Mouse (Mus musculus) urinary bladder, postnatal 4 days (tissue): ENCODE data around the gene Tirap.
"Not testable (repeated sequence)": the region's sequence is repeated elsewhere in the genome, so short reads cannot be mapped to it uniquely, and the experiment has no call there.

Experiments
- DNase-seq, 2 experiments: peaks; one replicate each; pipeline ENCODE4 v3.0.0; 2021 to 2022; ENCODE audit warnings: low spot score in 2 of 2

The Tirap gene

DNA sequence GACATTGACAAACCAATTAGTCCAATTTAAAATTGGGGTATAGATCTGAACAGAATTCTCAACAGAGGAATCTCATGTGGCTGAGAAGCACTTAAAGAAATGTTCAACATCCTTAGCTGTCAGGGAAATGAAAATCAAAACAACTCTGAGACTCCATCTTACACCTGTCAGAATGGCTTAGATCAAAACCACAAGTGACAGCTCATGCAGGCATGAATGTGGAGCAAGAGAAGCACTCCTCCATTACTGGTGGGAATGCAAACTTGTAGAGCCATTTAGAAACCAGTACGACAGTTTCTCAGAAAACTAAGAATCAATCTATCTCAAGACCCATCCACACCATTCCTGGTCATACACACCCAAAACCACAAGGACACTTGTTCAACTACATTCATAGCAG lies 47.2 kb downstream of the Tirap start:
- DNase-seq: no peak

DNA sequence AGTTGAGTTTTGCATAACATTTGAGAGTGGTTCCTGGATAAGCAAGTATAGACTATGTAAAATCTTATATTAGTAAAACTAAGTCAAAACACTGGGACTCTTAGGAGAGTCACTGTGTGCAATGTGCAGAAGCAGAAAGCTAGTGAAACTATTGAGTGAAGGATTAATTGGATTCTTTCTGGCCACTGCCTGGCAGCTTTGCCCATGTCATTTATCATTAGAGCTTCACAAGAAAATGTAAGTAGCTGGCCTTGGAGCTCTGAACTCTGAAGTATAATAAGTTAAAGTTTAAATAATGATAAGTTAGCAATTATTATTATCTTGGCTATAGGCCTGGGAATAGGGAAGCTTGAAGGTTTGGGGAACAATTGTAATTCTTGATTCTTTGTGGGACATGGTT lies 51.3 kb downstream of the Tirap start:
- DNase-seq: not testable (repeated sequence)

DNA sequence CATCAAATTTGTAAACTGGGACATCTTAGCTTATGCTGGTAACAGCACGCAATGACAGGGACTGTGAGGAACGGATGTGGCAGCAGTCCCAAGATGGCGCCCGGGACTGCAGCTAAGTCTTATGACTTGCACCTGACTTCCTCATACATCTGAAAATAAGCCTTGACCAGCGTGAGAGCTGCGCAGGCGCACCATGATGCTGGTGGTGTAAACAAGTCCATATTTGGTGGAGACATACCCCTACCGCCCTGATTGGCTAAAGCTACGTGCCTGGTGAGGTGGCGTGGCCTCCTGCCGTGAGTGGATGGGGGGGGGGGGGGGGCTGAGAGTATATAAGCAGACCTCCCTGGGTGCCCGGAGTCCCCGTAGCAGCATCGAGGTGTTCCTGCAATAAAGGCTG lies 52.8 kb downstream of the Tirap start:
- DNase-seq: not testable (repeated sequence)

GRCm38 (mm10) chr9:35145829-35146228 lies 54.3 kb downstream of the Tirap start:
- no peak for DNase-seq

GRCm38 (mm10) chr9:35145118-35145517 lies 55.0 kb downstream of the Tirap start:
- DNase-seq: no peak

GRCm38 (mm10) chr9:35142221-35142620 lies 57.9 kb downstream of the Tirap start:
- DNase-seq: no peak

DNA sequence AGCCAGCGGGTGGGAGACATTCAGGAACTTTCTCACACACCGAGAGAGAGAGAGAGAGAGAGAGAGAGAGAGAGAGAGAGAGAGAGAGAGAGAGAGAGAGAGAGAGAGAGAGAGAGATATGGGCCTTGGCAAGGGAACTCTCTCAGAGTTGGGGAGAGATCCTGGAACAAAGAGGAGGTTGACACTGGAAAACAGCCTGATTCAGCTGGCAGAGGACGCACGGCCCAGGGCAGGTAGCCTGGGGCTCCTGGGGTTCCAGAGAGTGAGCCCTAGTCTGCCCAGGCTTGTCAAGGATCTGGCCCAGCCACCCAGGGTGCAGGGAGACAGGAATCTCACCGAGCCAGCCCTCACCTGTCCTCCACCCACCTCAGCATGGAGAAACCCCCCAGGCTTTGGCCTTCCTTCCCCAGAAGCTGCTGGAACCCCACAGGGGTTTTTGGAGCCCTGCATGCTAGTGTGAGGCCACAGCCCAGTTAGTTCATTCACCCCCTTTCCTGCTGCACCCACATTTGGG lies 60.8 kb downstream of the Tirap start:
- DNase-seq: no peak

DNA sequence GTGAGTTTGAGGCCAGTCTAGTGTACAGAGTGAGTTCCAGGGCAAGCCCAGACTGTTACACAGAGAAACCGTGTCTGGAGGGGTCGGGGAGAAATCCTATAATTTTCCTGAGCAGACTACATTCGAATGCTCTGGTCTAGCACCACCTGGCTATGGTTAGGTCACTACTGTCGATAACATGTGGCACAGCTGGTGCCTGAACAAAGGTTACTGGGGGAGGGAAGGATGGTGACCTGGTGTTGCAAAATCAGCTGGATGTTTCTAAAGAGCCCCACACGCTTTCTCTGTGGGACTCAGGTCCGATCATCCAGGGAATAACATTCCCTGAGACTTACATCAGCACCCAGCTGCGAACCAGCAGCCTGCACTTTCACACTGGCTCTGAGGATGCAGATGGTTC lies 62.1 kb downstream of the Tirap start:
- no peak for DNase-seq

- no peak for DNase-seq
Observed at GRCm38 (mm10) chr9:35135575-35135974, 64.5 kb downstream of the Tirap start.
